Mouse (Mus musculus) forebrain, embryonic 13.5 days (tissue): Measurements from ENCODE around the gene Slc12a9. TPM values are rescaled to one million over a fixed set of nuclear protein-coding genes. Genes with fewer than 3 reads are reported as not detected.
"Not testable (repeated sequence)": the region's sequence is repeated elsewhere in the genome, so short reads cannot be mapped to it uniquely, and the experiment has no call there.

Experiments
- ATAC-seq: fragments of 200-750 bp; cut with Nextera tagmentation; 2 replicates; pipeline ENCODE4 v1.8.0; 2017
- H3K27ac ChIP-seq: fragments of 300-500 bp; sonication (generic); 2 replicates; pipeline ENCODE4 v1.5.1; 2015; ENCODE audit warnings: inconsistent platforms, mild to moderate bottlenecking, moderate library complexity
- H3K27me3 ChIP-seq: fragments of 300-500 bp; sonication (generic); 2 replicates; pipeline ENCODE4 v1.6.1; 2015; ENCODE audit warnings: mild to moderate bottlenecking, inconsistent platforms
- H3K36me3 ChIP-seq: fragments of 300-500 bp; sonication (generic); 2 replicates; pipeline ENCODE4 v1.6.1; 2015; ENCODE audit warnings: mild to moderate bottlenecking, inconsistent platforms; ENCODE audit not compliant: poor library complexity, severe bottlenecking
- H3K4me1 ChIP-seq: fragments of 300-500 bp; sonication (generic); 2 replicates; pipeline ENCODE4 v1.6.1; 2015; ENCODE audit warnings: inconsistent platforms
- H3K4me2 ChIP-seq: fragments of 300-500 bp; sonication (generic); 2 replicates; pipeline ENCODE4 v1.6.1; 2015; ENCODE audit warnings: inconsistent platforms, mild to moderate bottlenecking, moderate library complexity
- H3K4me3 ChIP-seq: fragments of 300-500 bp; sonication (generic); 2 replicates; pipeline ENCODE4 v1.5.1; 2015; ENCODE audit warnings: mild to moderate bottlenecking, inconsistent platforms
- H3K9ac ChIP-seq: fragments of 300-500 bp; sonication (generic); 2 replicates; pipeline ENCODE4 v1.6.1; 2015; ENCODE audit warnings: mild to moderate bottlenecking, inconsistent platforms
- H3K9me3 ChIP-seq: fragments of 300-500 bp; sonication (generic); replicated peaks from 2 replicates; pipeline ENCODE4 v1.6.1; 2016; ENCODE audit warnings: inconsistent platforms
- WGBS: fragments of 180-500 bp; shearing (Covaris S2); methylation state at CpG from one replicate; pipeline ENCODE4 v1.1.7; 2015; 5-methylcytosine and 5-hydroxymethylcytosine counted together
- polyA plus RNA-seq: library from polyadenylated mRNA; unstranded; fragments of >200 nt; fragmentation: Nextera tagmentation; extraction: Ambion mirVana; gene quantifications from 2 replicates; pipeline ENCODE4 v1.2.1, GENCODE M21; 2015

Slc12a9 gene
- polyA plus RNA-seq, 1 experiment from 2014 or later = 14.4 TPM

- H3K27ac ChIP-seq = no peak overlapping the region
- H3K9me3 ChIP-seq = no peaks in the 10 kb centered on the region
- no peak overlapping the region for H3K4me3 ChIP-seq
- H3K27me3 ChIP-seq = peaks cover 56% of the 10 kb centered on the region
- H3K36me3 ChIP-seq = peaks cover 10% of the 10 kb centered on the region
- no peak for ATAC-seq
- 0 out of 2 replicates have a peak overlapping the region, but pooled peaks have one; percentile 22 for H3K9ac ChIP-seq
- H3K4me2 ChIP-seq = no peak overlapping the region
- 23% methylated on average over 15 of the region's 15 CpGs for WGBS
- peaks cover 44% of the 10 kb centered on the region for H3K4me1 ChIP-seq
These were observed 42.7 kb downstream of the Slc12a9 start for GRCm38 (mm10) chr5:137290677-137291076.

DNA sequence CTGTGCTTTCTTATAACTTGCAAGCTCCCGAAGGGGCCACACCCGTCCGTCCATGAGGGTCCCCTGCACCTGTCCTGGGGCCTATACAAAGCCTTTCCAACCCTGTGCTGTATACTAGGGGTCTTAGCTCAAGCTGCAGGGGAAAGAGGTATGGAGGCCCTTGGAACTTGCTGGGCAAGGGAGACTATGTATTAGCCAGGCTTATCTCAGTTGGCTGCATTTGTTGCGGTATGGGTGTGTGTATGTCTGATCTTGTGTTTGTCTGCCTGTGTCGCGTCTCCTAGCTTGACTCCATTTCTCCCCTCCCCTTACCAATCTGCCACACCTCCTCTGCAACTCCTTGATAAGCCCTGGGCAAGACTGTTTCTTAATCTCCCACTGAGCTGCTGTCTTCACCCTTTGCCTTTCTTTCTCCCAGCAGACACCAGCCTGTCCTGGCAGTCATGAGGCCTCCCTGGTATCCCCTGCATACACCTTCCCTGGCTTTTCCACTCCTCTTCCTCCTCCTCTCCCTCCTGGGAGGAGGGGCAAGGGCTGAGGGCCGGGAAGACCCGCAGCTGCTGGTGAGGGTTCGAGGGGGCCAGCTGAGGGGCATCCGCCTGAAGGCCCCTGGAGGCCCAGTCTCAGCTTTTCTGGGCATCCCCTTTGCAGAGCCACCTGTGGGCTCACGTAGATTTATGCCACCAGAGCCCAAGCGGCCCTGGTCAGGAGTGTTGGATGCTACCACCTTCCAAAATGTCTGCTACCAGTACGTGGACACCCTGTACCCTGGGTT is 43.6 kb downstream of the Slc12a9 start:
- no peak overlapping the region for H3K27ac ChIP-seq
- H3K9ac ChIP-seq = 0 out of 2 replicates have a peak overlapping the region, but pooled peaks have one; percentile 40
- 0 out of 2 replicates have a peak, but pooled peaks cover 1% of the 10 kb centered on the region for H3K36me3 ChIP-seq
- WGBS = 53% methylated on average over 13 of the region's 13 CpGs
- H3K4me3 ChIP-seq = peak overlapping the region; percentile 49; the same call in 1 of the 2 replicates
- ATAC-seq = no peak
- H3K9me3 ChIP-seq = no peaks in the 10 kb centered on the region
- peaks cover 37% of the 10 kb centered on the region for H3K4me1 ChIP-seq
- peaks cover 56% of the 10 kb centered on the region for H3K27me3 ChIP-seq
- peak overlapping the region; percentile 94 for H3K4me2 ChIP-seq

DNA sequence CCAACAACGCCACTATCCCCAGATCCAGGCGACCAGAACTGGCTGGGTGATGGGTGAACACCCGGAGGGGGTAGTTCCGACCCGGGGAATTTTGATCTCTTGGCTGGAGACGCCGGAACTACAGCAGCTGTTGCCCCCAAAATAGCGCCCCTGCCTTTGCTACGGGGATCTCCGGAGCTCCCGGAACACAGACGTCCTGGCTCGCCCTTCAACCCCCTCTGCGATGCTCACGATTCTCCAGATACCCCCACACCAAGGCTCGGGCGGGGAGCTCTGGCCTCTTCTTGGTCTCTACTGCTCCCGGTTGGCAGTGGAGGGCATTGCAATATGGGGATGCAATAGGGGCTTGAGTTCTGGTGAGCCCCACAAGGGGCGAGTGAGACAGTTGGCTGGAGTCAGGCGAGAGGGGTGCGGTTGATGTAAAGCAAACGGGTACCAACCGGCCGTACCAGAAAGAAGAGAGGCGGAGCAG is 44.4 kb downstream of the Slc12a9 start:
- H3K4me1 ChIP-seq = peaks cover 34% of the 10 kb centered on the region

DNA sequence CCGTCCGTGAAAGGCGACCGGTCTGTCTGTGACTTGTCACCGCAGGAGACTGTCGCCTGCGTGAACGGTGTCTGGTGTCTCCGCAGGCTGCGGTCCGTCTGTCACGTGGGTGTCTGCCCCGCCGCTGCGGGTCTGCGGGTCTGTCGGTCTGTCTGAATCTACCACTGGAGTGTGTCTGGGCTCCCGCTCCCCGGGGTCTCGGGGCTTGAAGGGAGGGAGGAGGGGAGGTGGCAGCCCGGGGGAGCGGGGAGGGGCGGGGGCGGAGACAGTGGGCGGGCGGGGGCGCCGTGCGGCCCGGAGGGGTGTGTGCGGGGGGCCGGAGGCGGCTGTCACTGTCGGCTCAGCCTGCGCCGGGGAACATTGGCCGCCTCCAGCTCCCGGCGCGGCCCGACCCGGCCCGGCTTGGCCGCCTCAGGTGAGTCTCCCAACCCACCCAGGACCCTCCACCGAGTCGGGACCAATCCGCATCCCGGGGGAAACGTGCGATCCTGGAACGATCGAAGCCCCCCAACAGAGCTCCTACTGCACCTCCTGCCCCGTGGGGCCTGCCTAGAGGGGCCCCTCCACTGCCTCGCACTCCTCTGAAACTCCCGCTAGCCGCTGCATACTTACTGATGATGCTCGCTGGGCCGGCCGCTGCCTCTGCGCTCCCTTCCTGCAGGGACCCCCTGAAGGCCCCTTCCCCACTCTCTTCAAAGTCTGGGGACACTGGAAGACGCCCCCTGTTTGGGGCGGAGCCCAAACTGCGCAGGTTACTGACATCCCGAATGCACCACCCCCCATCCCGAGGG is 45.2 kb downstream of the Slc12a9 start:
- Histone ChIP-seq H3K27me3 (peaks cover 56% of the 10 kb centered on the region), H3K4me3 (peak overlapping the region; percentile 49), H3K27ac (no peak overlapping the region; the same call in 1 of the 2 replicates), H3K36me3 (no peaks in the 10 kb centered on the region), H3K9me3 (no peaks in the 10 kb centered on the region), H3K4me2 (peak overlapping the region; percentile 94), H3K9ac (peak overlapping the region; percentile 66), H3K4me1 (peaks cover 30% of the 10 kb centered on the region)
- WGBS = under 1% methylated on average over 41 of the region's 65 CpGs
- peak; percentile 19; the same call in 1 of the 2 replicates for ATAC-seq

More for the DNA sequence above, 44.4 kb downstream of the Slc12a9 start:
- 0 out of 2 replicates have a peak overlapping the region, but pooled peaks have one; percentile 40 for H3K9ac ChIP-seq
- H3K27ac ChIP-seq = no peak overlapping the region
- H3K9me3 ChIP-seq = no peaks in the 10 kb centered on the region
- no peaks in the 10 kb centered on the region for H3K36me3 ChIP-seq
- peaks cover 56% of the 10 kb centered on the region for H3K27me3 ChIP-seq
- peak overlapping the region; percentile 94 for H3K4me2 ChIP-seq
- H3K4me3 ChIP-seq = peak overlapping the region; percentile 49
- no peak for ATAC-seq
- WGBS = 5% methylated on average over 25 of the region's 25 CpGs

DNA sequence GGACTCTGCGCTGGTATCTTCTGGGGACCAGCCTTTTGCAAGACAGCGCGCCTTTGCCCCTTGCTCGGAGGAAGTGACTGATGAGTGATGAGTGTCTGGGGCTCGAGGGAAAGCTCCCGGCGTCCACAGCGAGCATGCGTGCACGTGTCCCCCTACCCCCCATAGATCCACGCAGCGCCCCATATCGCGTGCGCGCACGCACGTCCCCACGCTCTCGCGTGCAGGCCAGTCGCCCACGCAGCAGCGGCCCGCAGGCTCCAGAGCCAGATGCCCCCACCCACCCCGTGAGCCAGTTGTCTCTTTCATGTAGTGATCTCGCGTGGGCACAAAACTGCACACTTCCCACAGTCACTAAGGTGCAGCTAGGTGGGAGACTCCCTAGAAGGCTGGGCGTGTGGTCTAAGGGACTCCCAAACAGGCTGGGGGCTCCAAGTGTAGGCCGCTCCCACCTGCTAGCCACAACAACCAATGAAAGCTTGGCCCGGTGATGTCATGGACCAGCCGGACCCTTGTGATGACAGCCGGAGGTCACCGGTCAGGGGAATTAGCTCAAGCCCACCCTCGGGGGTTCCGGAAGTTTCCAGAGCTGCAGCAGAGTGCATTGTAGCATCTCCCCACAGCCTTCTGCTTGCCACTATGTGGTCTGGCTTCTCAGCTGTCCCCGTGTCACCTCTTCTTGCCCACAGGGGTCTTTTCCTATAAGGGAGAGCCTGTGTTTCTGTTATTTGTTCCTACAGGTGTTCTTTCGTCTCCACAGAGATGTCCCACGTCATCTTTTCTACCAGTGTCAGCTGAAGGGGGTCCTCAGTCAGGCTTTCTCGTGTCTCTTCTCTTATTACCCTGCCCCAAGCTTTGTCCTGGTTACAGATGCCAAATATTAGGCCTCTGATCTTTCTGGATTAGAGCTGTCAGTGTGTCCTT is 46.1 kb downstream of the Slc12a9 start, which contains the start of gene Ache:
Gene Ache (plus strand): TSS at position 488 of the 921 bp plus-strand sequence.
- ATAC-seq = peak; percentile 59
- peaks cover 52% of the 10 kb centered on the region for H3K27me3 ChIP-seq
- H3K4me1 ChIP-seq = peaks cover 24% of the 10 kb centered on the region
- H3K4me2 ChIP-seq = peak within 1 kb of the TSS; percentile 94
- no peaks in the 10 kb centered on the region for H3K36me3 ChIP-seq
- peak within 1 kb of the TSS; percentile 66 for H3K9ac ChIP-seq
- no peaks in the 10 kb centered on the region for H3K9me3 ChIP-seq
- peak within 1 kb of the TSS; percentile 49 for H3K4me3 ChIP-seq
- 1% methylated on average over 40 of the region's 40 CpGs for WGBS
- no peak within 1 kb of the TSS; the same call in 1 of the 2 replicates for H3K27ac ChIP-seq

DNA sequence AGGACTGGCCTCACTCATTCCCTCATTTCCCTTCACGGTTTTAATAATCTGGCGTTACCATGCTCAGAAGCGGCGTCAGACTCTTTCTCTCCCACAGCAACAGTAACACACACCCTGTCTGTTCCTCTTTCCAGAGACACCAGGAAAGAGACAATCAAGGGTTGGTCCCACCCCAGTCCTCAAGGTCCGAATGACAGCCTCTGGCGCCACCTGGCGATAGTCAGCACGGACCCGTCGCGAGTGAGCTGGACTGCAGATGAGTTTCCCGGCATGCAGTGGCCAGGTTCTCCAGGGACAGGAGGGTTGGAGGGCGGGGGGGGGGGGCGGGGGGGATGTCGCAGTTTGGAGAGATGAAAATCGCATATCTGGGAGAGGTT is 46.8 kb downstream of the Slc12a9 start:
- peak overlapping the region; percentile 49 for H3K4me3 ChIP-seq
- ATAC-seq = peak; percentile 72
- WGBS = under 1% methylated on average over 14 of the region's 16 CpGs
- peak overlapping the region; percentile 94 for H3K4me2 ChIP-seq
- no peaks in the 10 kb centered on the region for H3K36me3 ChIP-seq
- peaks cover 24% of the 10 kb centered on the region for H3K4me1 ChIP-seq
- H3K27me3 ChIP-seq = peaks cover 47% of the 10 kb centered on the region
- H3K27ac ChIP-seq = no peak overlapping the region; the same call in 1 of the 2 replicates
- peak overlapping the region; percentile 66 for H3K9ac ChIP-seq
- no peaks in the 10 kb centered on the region for H3K9me3 ChIP-seq

GRCm38 (mm10) chr5:137285986-137286385 is 47.4 kb downstream of the Slc12a9 start:
- Histone ChIP-seq H3K36me3 (no peaks in the 10 kb centered on the region), H3K4me1 (peaks cover 24% of the 10 kb centered on the region), H3K27ac (no peak overlapping the region), H3K9ac (no peak overlapping the region), H3K4me3 (no peak overlapping the region), H3K4me2 (no peak overlapping the region), H3K27me3 (peaks cover 43% of the 10 kb centered on the region), H3K9me3 (no peaks in the 10 kb centered on the region)
- ATAC-seq = no peak
- 56% methylated on average over 7 of the region's 7 CpGs for WGBS

DNA sequence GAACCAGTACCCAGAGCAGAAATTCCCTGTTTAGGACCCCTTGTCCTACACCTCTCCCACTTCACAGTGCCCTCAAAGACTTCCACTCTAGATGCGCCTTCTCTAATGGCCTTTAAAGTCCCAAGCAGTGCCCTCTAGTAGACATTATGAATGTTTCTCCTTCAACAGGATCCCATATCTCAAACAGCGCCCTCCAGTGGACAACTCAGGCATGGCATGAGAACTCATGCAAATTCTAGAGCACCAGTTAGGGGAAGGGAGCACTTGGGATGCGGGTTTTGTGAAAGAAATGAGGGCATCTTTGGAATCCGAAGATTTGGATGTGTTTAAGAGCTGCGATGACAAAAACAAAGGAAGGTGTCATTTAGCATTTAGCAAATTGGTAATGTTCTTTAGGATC is 48.4 kb downstream of the Slc12a9 start:
- no peak overlapping the region for H3K4me2 ChIP-seq
- no peak overlapping the region for H3K27ac ChIP-seq
- ATAC-seq = no peak
- 58% methylated on average over 5 of the region's 5 CpGs for WGBS
- H3K27me3 ChIP-seq = peaks cover 33% of the 10 kb centered on the region
- H3K36me3 ChIP-seq = no peaks in the 10 kb centered on the region
- no peaks in the 10 kb centered on the region for H3K9me3 ChIP-seq
- H3K4me1 ChIP-seq = peaks cover 24% of the 10 kb centered on the region
- H3K9ac ChIP-seq = no peak overlapping the region
- H3K4me3 ChIP-seq = no peak overlapping the region

GRCm38 (mm10) chr5:137284411-137284810 is 49.0 kb downstream of the Slc12a9 start:
- H3K9ac ChIP-seq, H3K4me2 ChIP-seq, ATAC-seq, H3K9me3 ChIP-seq, H3K36me3 ChIP-seq, H3K27ac ChIP-seq, H3K4me3 ChIP-seq: not testable (repeated sequence)
- H3K4me1 ChIP-seq = peaks cover 24% of the 10 kb centered on the region
- peaks cover 27% of the 10 kb centered on the region for H3K27me3 ChIP-seq
- WGBS = 89% methylated on average over 4 of the region's 6 CpGs

- WGBS = 50% methylated on average over 18 of the region's 18 CpGs
- H3K27ac ChIP-seq = no peak overlapping the region
These were observed 55.7 kb downstream of the Slc12a9 start for GRCm38 (mm10) chr5:137277360-137278342.

More at GRCm38 (mm10) chr5:137277360-137278342, 55.7 kb downstream of the Slc12a9 start:
- Histone ChIP-seq H3K4me3 (no peak overlapping the region), H3K9ac (no peak overlapping the region), H3K36me3 (no peaks in the 10 kb centered on the region), H3K27me3 (0 out of 2 replicates have a peak, but pooled peaks cover 4% of the 10 kb centered on the region), H3K9me3 (peaks cover 8% of the 10 kb centered on the region), H3K4me2 (no peak overlapping the region), H3K4me1 (no peaks in the 10 kb centered on the region)
- no peak for ATAC-seq
